Mouse (Mus musculus): ENCODE measurements around the gene Rarres2. TPM values are rescaled to one million over a fixed set of nuclear protein-coding genes. Genes with fewer than 3 reads are reported as not detected.

Rarres2 gene
- total and polyA plus RNA-seq, 3 experiments = 0.72 TPM; not detected in 2

DNA sequence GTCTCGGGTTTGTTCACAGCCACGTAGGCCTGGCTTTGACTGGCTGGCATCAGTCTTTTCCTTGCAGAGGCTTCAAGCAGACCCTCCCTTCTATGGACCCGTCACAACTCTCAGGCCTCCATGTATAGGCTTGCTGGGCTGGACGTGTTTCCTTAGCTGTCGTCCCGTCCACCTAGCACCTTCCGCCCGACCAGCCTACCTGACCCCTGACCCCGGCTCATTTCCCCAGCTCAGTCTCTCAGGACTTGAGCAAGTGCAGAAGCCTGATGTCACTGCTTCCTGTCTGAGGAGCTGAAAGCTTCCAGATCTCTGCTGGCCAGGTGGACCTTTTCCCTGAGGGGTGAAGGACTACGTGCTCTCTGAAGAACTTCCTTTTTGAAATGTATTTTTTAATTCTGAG is 691 bp upstream of the Rarres2 start:
- no peak overlapping the region for H3K4me2 ChIP-seq (ENCODE audit: insufficient read depth, low read depth, poor library complexity, severe bottlenecking)
- TF ChIP-seq MXI1 (IDR thresholded peaks at IDR 0.05; ENCODE audit: low read depth, low read length) (no peak), CHD1 (IDR thresholded peaks at IDR 0.05; ENCODE audit: low read depth, low read length) (no peak), ZNF384 (IDR thresholded peaks at IDR 0.05; ENCODE audit: low read depth, low read length) (no peak), EP300 (IDR thresholded peaks at IDR 0.05; ENCODE audit: low read length) (no peak), PAX5 (IDR thresholded peaks at IDR 0.05; ENCODE audit: low read length) (no peak), POLR2AphosphoS2 (IDR thresholded peaks at IDR 0.05; ENCODE audit: low read depth, low read length) (no peak), CHD2 (IDR thresholded peaks at IDR 0.05; ENCODE audit: low read length) (no peak), MEF2A (IDR thresholded peaks at IDR 0.05; ENCODE audit: borderline replicate concordance, low read depth, low read length) (no peak), POLR2A (IDR thresholded peaks at IDR 0.05; ENCODE audit: low read depth, low read length) (no peak), IRF4 (IDR thresholded peaks at IDR 0.05; ENCODE audit: low read depth, low read length) (no peak)

DNA sequence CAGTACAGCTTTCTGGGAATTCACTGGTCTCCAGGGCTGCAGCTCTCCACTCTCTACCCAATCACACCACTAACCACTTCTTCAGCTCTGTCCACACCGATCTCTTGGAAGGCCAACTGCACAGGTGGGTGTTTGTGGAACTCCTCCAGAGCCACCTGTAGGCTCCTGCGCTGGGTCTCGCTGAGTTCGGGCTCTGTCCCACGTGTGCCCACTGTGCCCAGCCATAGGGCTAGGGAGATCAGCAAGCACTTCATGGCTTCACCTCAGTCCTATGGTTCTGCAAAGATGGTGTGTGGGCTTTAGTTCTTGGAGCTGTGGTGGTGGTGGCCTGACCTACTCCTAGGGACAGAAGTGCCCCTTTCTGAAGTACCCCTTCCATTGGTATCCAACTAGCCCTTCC is 575 bp downstream of the Rarres2 start:
- peaks cover 0 to 13% of the 10 kb centered on the region in 2 experiments for H3K36me3 ChIP-seq (replicated peaks in 1 of 2; ENCODE audit: control insufficient read depth in 1 of 2, insufficient read depth in 1 of 2, low read length in 1 of 2)
- H3K9ac ChIP-seq (ENCODE audit: insufficient read depth, low read depth) = no peak overlapping the region
- no peaks in the 10 kb centered on the region for H3K79me2 ChIP-seq (replicated peaks; ENCODE audit: control insufficient read depth, extremely low read depth, insufficient read depth, poor library complexity, severe bottlenecking)
- no peak overlapping the region for H3K4me2 ChIP-seq (ENCODE audit: insufficient read depth, low read depth, poor library complexity, severe bottlenecking)
- no peak overlapping the region for H3K27ac ChIP-seq (ENCODE audit: insufficient read depth, low read depth)
- H3K27me3 ChIP-seq (replicated peaks) = no peaks in the 10 kb centered on the region
- DNase-seq (ENCODE audit: extremely low read depth) = no peak
- H3K4me1 ChIP-seq (ENCODE audit: control insufficient read depth in 1 of 2, insufficient read depth in 2 of 2) = peaks cover 0 to 6% of the 10 kb centered on the region in 2 experiments; a peak in 1 of 4 replicates
- H3K9me3 ChIP-seq (replicated peaks; ENCODE audit: low read length) = no peaks in the 10 kb centered on the region
- H3K4me3 ChIP-seq (replicated peaks in 1 of 3; ENCODE audit: low read depth in 2 of 3, low read length in 2 of 3, poor library complexity in 1 of 3) = no peak overlapping the region
- in situ Hi-C loops (cut with MboI; ENCODE audit: low pct_ligation_motif_present, low pct_unique_long_range_greater_than_20kb, low sequenced_read_pairs) = no loop called here
- TF ChIP-seq ZNF384 (IDR thresholded peaks at IDR 0.05; ENCODE audit: low read depth, low read length) = no peak
- TF ChIP-seq JUN (IDR thresholded peaks at IDR 0.05; ENCODE audit: insufficient read depth, low read depth, low read length) = no peak
- no peak for TF ChIP-seq GABPA (IDR thresholded peaks at IDR 0.05; ENCODE audit: insufficient replicate concordance, low read depth, low read length)
- TF ChIP-seq CTCF (conservative IDR thresholded peaks at IDR 0.05 in 1 of 2, IDR thresholded peaks at IDR 0.05 in 1 of 2; ENCODE audit: low read depth in 2 of 2, low read length in 2 of 2) = no peak
- dilution Hi-C loops (cut with MboI; ENCODE audit: extremely low pct_ligation_motif_present, extremely low pct_unique_long_range_greater_than_20kb, low sequenced_read_pairs) = no loop called here

More for the DNA sequence above, 691 bp upstream of the Rarres2 start:
- Histone ChIP-seq H3K27me3 (replicated peaks) (no peaks in the 10 kb centered on the region), H3K36me3 (replicated peaks in 1 of 2; ENCODE audit: control insufficient read depth in 1 of 2, insufficient read depth in 1 of 2, low read length in 1 of 2) (peaks cover 0 to 9% of the 10 kb centered on the region in 2 experiments), H3K4me3 (replicated peaks in 1 of 3; ENCODE audit: low read depth in 2 of 3, low read length in 2 of 3, poor library complexity in 1 of 3) (no peak overlapping the region), H3K9ac (ENCODE audit: insufficient read depth, low read depth) (no peak overlapping the region), H3K27ac (ENCODE audit: insufficient read depth, low read depth) (no peak overlapping the region), H3K79me2 (replicated peaks; ENCODE audit: control insufficient read depth, extremely low read depth, insufficient read depth, poor library complexity, severe bottlenecking) (no peaks in the 10 kb centered on the region), H3K9me3 (replicated peaks; ENCODE audit: low read length) (no peaks in the 10 kb centered on the region), H3K4me1 (ENCODE audit: control insufficient read depth in 1 of 2, insufficient read depth in 2 of 2) (peaks cover 0 to 6% of the 10 kb centered on the region in 2 experiments; a peak in 1 of 4 replicates)
- in situ Hi-C loops (cut with MboI; ENCODE audit: low pct_ligation_motif_present, low pct_unique_long_range_greater_than_20kb, low sequenced_read_pairs) (no loop called here), dilution Hi-C loops (cut with MboI; ENCODE audit: extremely low pct_ligation_motif_present, extremely low pct_unique_long_range_greater_than_20kb, low sequenced_read_pairs) (no loop called here)
- DNase-seq (ENCODE audit: extremely low read depth) = no peak

DNA sequence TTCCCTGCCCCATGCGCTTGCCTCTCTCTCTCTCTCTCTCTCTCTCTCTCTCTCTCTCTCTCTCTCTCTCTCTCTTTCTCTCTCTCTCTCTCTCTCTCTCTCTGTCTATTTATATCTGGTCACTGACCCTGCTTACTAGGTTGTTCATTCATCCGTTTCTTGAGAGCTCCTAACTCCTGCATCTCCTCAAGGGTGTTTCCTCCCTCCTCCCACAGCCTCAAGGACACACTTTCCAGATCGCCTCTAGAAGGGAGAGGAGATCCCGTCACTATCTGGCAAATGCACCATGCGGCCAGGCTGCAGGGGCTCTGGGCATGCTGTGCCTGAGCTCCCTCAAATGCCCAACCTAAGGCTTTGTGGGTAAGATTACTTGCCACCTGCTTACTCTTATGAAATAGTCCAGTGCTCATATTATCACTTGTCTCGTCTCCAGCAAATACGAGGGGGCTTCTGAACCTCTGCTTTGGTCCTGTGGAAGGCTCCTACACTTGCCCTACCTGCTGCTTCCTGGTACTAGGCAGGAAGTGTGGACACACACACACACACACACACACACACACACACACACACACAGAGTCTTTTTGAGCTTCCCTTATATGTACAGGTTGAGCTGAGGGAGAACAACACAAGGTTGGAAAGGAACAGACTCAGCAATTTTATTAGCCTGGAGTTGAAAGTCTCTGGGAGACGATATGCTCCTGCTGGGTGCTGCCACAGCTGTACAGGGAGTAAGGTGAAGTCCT is 3.4 kb downstream of the Rarres2 start:
- H3K9ac ChIP-seq (ENCODE audit: insufficient read depth, low read depth) = no peak overlapping the region
- H3K4me3 ChIP-seq (replicated peaks in 1 of 3; ENCODE audit: low read depth in 2 of 3, low read length in 2 of 3, poor library complexity in 1 of 3) = no peak overlapping the region
- no peak for DNase-seq (ENCODE audit: extremely low read depth)
- no peak overlapping the region for H3K27ac ChIP-seq (ENCODE audit: insufficient read depth, low read depth)
- dilution Hi-C loops (cut with MboI; ENCODE audit: extremely low pct_ligation_motif_present, extremely low pct_unique_long_range_greater_than_20kb, low sequenced_read_pairs) (no loop called here), in situ Hi-C loops (cut with MboI; ENCODE audit: low pct_ligation_motif_present, low pct_unique_long_range_greater_than_20kb, low sequenced_read_pairs) (no loop called here)
- H3K9me3 ChIP-seq (replicated peaks; ENCODE audit: low read length) = peaks cover 4% of the 10 kb centered on the region
- no peaks in the 10 kb centered on the region for H3K79me2 ChIP-seq (replicated peaks; ENCODE audit: control insufficient read depth, extremely low read depth, insufficient read depth, poor library complexity, severe bottlenecking)
- peaks cover 0 to 6% of the 10 kb centered on the region in 2 experiments; a peak in 1 of 4 replicates for H3K4me1 ChIP-seq (ENCODE audit: control insufficient read depth in 1 of 2, insufficient read depth in 2 of 2)
- H3K4me2 ChIP-seq (ENCODE audit: insufficient read depth, low read depth, poor library complexity, severe bottlenecking) = no peak overlapping the region
- TF ChIP-seq EP300 (IDR thresholded peaks at IDR 0.05; ENCODE audit: low read length) (no peak), HCFC1 (IDR thresholded peaks at IDR 0.05; ENCODE audit: low read depth, low read length) (no peak), TCF12 (IDR thresholded peaks at IDR 0.05; ENCODE audit: low read depth, low read length) (no peak), ZNF384 (IDR thresholded peaks at IDR 0.05; ENCODE audit: low read depth, low read length) (no peak), UBTF (IDR thresholded peaks at IDR 0.05; ENCODE audit: low read depth, low read length) (no peak), MAZ (IDR thresholded peaks at IDR 0.05; ENCODE audit: low read depth, low read length) (no peak), PAX5 (IDR thresholded peaks at IDR 0.05; ENCODE audit: low read length) (no peak), JUND (conservative IDR thresholded peaks at IDR 0.05; ENCODE audit: low read depth, low read length) (no peak), ETS1 (conservative IDR thresholded peaks at IDR 0.05; ENCODE audit: low read depth, low read length) (no peak), NELFE (IDR thresholded peaks at IDR 0.05; ENCODE audit: low read depth, low read length) (no peak), MAFK (IDR thresholded peaks at IDR 0.05; ENCODE audit: insufficient replicate concordance, low read length) (no peak)
- H3K27me3 ChIP-seq (replicated peaks) = no peaks in the 10 kb centered on the region
- H3K36me3 ChIP-seq (replicated peaks in 1 of 2; ENCODE audit: control insufficient read depth in 1 of 2, insufficient read depth in 1 of 2, low read length in 1 of 2) = peaks cover 3 to 32% of the 10 kb centered on the region in 2 experiments

Measured in CH12.LX (cell line).